Mouse (Mus musculus) kidney, adult 2 months (tissue): ENCODE results near the gene Klhl3. TPM values are rescaled to one million over a fixed set of nuclear protein-coding genes. Genes with fewer than 3 reads are reported as not detected.
"Not testable (repeated sequence)": the region's sequence is repeated elsewhere in the genome, so short reads cannot be mapped to it uniquely, and the experiment has no call there.

Source experiments
- DNase-seq: peaks from one replicate; pipeline ENCODE4 v3.0.0; 2021
- H3K27ac ChIP-seq: fragments of 200-500 bp; 2 replicates; pipeline ENCODE4 v1.5.1; 2012; ENCODE audit warnings: low read depth, low read length, control low read depth, inconsistent platforms; ENCODE audit not compliant: insufficient read depth
- H3K27me3 ChIP-seq: fragments of 200-500 bp; replicated peaks from 2 replicates; pipeline ENCODE4 v1.6.1; 2012; ENCODE audit warnings: mild to moderate bottlenecking, moderate library complexity, low read length, inconsistent platforms; ENCODE audit not compliant: control insufficient read depth, insufficient read depth
- H3K36me3 ChIP-seq: fragments of 200-500 bp; 2 replicates; pipeline ENCODE4 v1.6.1; 2012; ENCODE audit warnings: mild to moderate bottlenecking, moderate library complexity, low read length, inconsistent platforms; ENCODE audit not compliant: control insufficient read depth, insufficient read depth
- H3K4me1 ChIP-seq: fragments of 200-500 bp; 2 replicates; pipeline ENCODE4 v1.6.1; 2011; ENCODE audit warnings: low read length; ENCODE audit not compliant: control insufficient read depth, insufficient read depth
- H3K4me3 ChIP-seq: fragments of 200-500 bp; 2 replicates; pipeline ENCODE4 v1.5.1; 2011; ENCODE audit warnings: mild to moderate bottlenecking, low read depth, low read length, control low read depth; ENCODE audit not compliant: insufficient read depth
- CTCF ChIP-seq: fragments of 200-500 bp; conservative IDR thresholded peaks from 2 replicates; pipeline ENCODE4 v1.5.1; 2011; ENCODE audit warnings: low read depth, mild to moderate bottlenecking, control low read depth, low read length, moderate library complexity, mixed read lengths; ENCODE audit not compliant: insufficient read depth, insufficient read length
- POLR2A ChIP-seq: fragments of 200-500 bp; IDR thresholded peaks from one replicate; pipeline ENCODE4 v1.6.1; 2011; ENCODE audit warnings: low read depth, low read length, control low read depth
- WGBS: fragments of 180-500 bp; shearing (Covaris S2); methylation state at CpG from one replicate; pipeline ENCODE4 v1.1.7; 2018; 5-methylcytosine and 5-hydroxymethylcytosine counted together
- polyA plus RNA-seq: library from polyadenylated mRNA; depleted of rRNA; stranded (reverse); fragments of >200 nt; gene quantifications from 2 replicates; pipeline ENCODE4 v1.2.3, GENCODE M21; 2012

The Klhl3 gene
- polyA plus RNA-seq, 1 experiment: 26.3 TPM

DNA sequence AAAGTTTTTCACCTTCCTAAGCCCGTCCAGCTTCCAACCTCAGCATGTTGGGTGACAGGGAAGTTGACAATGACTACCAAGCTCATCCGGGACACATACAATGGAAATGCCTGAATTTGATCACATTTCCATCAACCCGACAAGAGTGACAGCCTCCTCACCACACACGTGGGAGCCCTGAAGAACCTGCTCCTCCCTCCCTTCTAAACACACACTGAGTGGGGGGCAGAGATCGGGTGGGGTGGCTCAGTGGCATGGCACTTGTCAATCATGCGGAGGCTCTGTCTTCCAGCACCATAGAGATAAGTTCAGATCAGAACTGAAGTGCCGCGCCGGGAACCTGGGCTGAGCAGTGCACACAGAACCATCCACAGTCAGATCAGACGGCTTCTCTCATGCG is 37.0 kb upstream of the Klhl3 start:
- no peak for DNase-seq
- WGBS: 82% methylated on average over 11 of the region's 11 CpGs
- no peaks in the 10 kb centered on the region for H3K4me1 ChIP-seq
- H3K27me3 ChIP-seq: no peaks in the 10 kb centered on the region
- H3K36me3 ChIP-seq: no peaks in the 10 kb centered on the region
- no peak for TF ChIP-seq POLR2A
- no peak for TF ChIP-seq CTCF
- H3K4me3 ChIP-seq: no peak overlapping the region
- no peak overlapping the region for H3K27ac ChIP-seq

DNA sequence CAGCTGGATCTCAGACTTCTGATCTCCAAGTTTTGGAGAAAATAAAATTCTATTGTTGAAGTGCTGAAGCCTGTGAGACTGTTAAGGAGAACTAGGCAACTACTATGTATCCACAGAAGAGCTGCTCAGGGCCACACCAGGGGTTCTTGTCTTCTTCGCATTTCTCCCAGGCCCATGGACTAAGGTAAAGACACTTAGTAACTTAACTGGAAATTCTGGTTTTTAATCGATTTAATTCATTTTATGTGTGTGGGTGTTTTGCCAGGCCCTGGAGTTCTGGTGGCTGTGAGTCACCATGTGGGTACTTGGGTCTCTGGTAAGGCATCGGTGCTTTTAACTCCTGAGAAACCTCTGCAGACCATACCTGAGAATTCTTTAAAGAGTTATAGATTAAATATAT is 36.2 kb upstream of the Klhl3 start:
- no peaks in the 10 kb centered on the region for H3K27me3 ChIP-seq
- no peak for DNase-seq
- 79% methylated on average over 3 of the region's 3 CpGs for whole genome bisulfite sequencing
- H3K4me1 ChIP-seq: no peaks in the 10 kb centered on the region
- no peak for TF ChIP-seq CTCF
- TF ChIP-seq POLR2A: no peak
- no peak overlapping the region for H3K27ac ChIP-seq
- no peak overlapping the region for H3K4me3 ChIP-seq
- no peaks in the 10 kb centered on the region for H3K36me3 ChIP-seq

DNA sequence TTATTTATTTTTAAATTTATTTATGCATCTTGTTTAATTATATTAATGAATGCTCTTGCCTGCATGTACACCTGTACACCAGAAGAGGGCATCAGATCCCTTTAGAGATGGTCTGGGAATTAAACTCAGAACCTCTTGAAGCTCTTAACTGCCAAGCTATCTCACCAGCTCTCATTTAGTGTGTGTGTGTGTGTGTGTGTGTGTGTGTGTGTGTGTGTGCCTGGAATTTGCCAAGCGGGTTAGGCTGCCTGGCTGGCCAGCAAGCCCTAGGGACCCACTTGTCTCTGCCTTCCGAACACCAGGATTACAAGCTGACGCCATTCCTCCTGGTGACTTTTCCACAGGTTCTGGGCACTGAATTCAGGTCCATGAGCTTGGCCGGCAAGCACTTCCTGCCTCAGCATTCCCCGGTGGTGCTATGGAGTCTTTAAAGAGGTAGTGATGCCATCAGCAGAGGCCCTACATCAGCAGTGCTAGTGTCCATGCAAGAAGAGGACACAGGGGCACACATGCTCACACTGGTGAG is 35.7 kb upstream of the Klhl3 start:
- Histone ChIP-seq H3K36me3 (no peaks in the 10 kb centered on the region), H3K4me3 (no peak overlapping the region), H3K27me3 (no peaks in the 10 kb centered on the region), H3K4me1 (no peaks in the 10 kb centered on the region), H3K27ac (no peak overlapping the region)
- peak; percentile 44 for DNase-seq
- WGBS: 34% methylated on average over 5 of the region's 5 CpGs
- TF ChIP-seq CTCF (0 out of 2 replicates have a peak, but pooled peaks have one; percentile 18), POLR2A (no peak)

DNA sequence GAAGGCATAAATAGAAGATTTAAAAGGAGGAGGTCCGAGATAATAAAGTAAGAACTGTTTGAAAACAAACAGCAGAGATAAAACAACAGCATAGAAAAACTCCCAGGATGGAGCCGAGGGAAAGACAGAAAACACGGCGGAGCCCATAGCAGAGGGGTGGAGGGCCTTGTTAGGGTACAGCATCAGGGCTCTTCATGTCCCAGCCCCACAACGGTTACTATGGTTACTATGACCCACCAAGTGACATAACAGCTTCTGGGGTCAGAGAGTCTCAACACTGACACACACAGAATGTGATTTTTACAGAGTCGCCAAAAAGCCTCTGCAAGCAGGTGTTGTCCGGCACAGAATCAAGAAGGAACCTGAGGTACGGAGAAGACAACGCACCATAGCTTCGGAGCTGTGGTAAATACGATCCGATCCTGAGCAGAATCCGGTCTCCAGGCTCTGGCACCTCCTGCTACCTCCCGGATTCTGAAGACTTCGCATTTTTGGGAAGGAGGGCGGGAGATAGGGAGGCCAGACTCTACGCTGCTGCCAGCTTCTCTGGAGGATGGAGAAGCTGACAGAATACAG is 35.0 kb upstream of the Klhl3 start:
- peak; percentile 45 for DNase-seq
- WGBS: 2% methylated on average over 17 of the region's 17 CpGs
- Histone ChIP-seq H3K4me1 (no peaks in the 10 kb centered on the region), H3K27me3 (no peaks in the 10 kb centered on the region), H3K36me3 (no peaks in the 10 kb centered on the region), H3K4me3 (peak overlapping the region; percentile 42; the same call in 1 of the 2 replicates), H3K27ac (no peak overlapping the region)
- TF ChIP-seq POLR2A (no peak), CTCF (no peak)

DNA sequence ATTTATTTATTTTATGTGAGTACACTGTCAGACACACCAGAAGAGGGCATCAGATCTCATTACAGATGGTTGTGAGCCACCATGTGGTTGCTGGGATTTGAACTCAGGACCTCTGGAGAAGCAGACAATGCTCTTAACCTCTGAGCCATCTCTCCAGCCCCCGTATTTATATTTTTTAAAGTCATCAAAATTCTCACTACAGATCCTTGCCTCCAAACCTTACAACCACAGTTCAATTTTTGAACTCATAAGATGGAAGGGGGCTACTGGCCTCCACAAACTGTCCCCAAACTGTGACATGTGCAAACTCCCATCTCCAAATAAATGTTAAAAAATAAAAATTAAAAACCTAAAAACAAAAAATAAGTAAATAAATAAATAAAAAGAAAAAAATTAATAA is 34.4 kb upstream of the Klhl3 start:
- no peak overlapping the region for H3K27ac ChIP-seq
- no peaks in the 10 kb centered on the region for H3K36me3 ChIP-seq
- no peak for DNase-seq
- no peaks in the 10 kb centered on the region for H3K4me1 ChIP-seq
- H3K4me3 ChIP-seq: no peak overlapping the region
- TF ChIP-seq CTCF: no peak
- TF ChIP-seq POLR2A: no peak
- 74% methylated on average over 1 of the region's 1 CpGs for WGBS
- no peaks in the 10 kb centered on the region for H3K27me3 ChIP-seq

DNA sequence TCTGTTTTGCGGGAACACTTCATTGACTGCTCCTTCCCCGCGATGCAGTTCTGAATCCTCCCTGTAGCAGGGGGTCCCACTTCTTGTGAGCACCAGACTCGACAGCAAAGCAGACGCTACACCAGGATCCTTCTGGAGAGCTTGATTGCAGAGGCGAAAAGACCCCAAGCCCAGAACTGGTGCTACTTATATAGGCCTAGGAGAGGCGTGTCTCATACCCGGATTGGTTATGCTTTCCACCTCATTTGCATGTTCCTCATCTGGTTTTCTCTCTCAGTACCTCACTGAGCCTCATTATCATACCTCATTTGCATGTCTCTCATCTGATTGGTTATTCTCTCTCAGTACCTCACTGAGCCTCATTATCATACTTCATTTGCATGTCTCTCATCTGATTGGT is 33.2 kb upstream of the Klhl3 start:
- not testable (repeated sequence) for H3K4me1 ChIP-seq, H3K27me3 ChIP-seq, H3K36me3 ChIP-seq, H3K27ac ChIP-seq, DNase-seq, H3K4me3 ChIP-seq
- 98% methylated on average over 8 of the region's 8 CpGs for WGBS

DNA sequence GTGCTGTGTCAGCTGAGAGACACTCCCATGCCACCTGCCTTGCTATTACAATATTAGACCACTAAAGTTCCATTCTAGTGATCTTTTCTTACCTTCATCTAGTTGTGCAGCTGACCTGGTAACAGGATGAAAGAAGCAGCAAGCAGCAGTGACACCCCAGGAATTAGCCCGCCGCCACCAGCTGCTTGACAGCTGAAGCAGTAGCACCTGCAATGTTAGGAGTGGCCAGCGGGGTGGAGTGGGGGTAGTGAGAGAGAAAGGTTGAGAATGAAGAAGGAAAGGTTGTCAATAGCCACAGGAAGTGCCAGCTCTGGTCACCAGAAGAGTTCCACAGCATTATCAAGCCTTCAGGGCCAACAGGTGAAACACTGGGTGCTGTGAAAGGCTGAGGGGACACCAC is 18.3 kb upstream of the Klhl3 start:
- Histone ChIP-seq H3K27me3 (no peaks in the 10 kb centered on the region), H3K27ac (no peak overlapping the region), H3K36me3 (peaks cover 2% of the 10 kb centered on the region), H3K4me1 (no peaks in the 10 kb centered on the region), H3K4me3 (no peak overlapping the region)
- TF ChIP-seq POLR2A (no peak), CTCF (no peak)
- WGBS: 82% methylated on average over 3 of the region's 3 CpGs
- DNase-seq: no peak
